Mouse (Mus musculus) midbrain, embryonic 16.5 days (tissue): Measurements from ENCODE around the gene Jund. TPM values are rescaled to one million over a fixed set of nuclear protein-coding genes. Genes with fewer than 3 reads are reported as not detected.

Source experiments
- ATAC-seq: fragments of 200-750 bp; cut with Nextera tagmentation; 2 replicates; pipeline ENCODE4 v1.8.0; 2017; ENCODE audit warnings: moderate TSS enrichment
- H3K27ac ChIP-seq: fragments of 300-500 bp; sonication (generic); 2 replicates; pipeline ENCODE4 v1.5.1; 2014; ENCODE audit warnings: mild to moderate bottlenecking, low read length, mixed read lengths
- H3K27me3 ChIP-seq: fragments of 300-500 bp; sonication (generic); 2 replicates; pipeline ENCODE4 v1.6.1; 2014; ENCODE audit warnings: low read depth, low read length, mixed read lengths; ENCODE audit not compliant: control insufficient read depth, insufficient read depth
- H3K36me3 ChIP-seq: fragments of 300-500 bp; sonication (generic); 2 replicates; pipeline ENCODE4 v1.6.1; 2014; ENCODE audit warnings: mild to moderate bottlenecking, low read length, moderate library complexity, mixed read lengths; ENCODE audit not compliant: control insufficient read depth, insufficient read depth
- H3K4me1 ChIP-seq: fragments of 300-500 bp; sonication (generic); 2 replicates; pipeline ENCODE4 v1.6.1; 2014; ENCODE audit warnings: mild to moderate bottlenecking, low read length, mixed read lengths; ENCODE audit not compliant: control insufficient read depth, insufficient read depth
- H3K4me2 ChIP-seq: fragments of 300-500 bp; sonication (generic); 2 replicates; pipeline ENCODE4 v1.6.1; 2014; ENCODE audit warnings: mild to moderate bottlenecking, low read length, mixed read lengths
- H3K4me3 ChIP-seq: fragments of 300-500 bp; sonication (generic); 2 replicates; pipeline ENCODE4 v1.5.1; 2014; ENCODE audit warnings: low read depth, mild to moderate bottlenecking, low read length, moderate library complexity, mixed read lengths
- H3K9ac ChIP-seq: fragments of 300-500 bp; sonication (generic); 2 replicates; pipeline ENCODE4 v1.6.1; 2014; ENCODE audit warnings: low read depth, low read length, mixed read lengths
- H3K9me3 ChIP-seq: fragments of 300-500 bp; sonication (generic); replicated peaks from 2 replicates; pipeline ENCODE4 v1.6.1; 2014; ENCODE audit warnings: mild to moderate bottlenecking, low read length, mixed read lengths; ENCODE audit not compliant: control insufficient read depth, poor library complexity, severe bottlenecking
- WGBS: fragments of 180-500 bp; shearing (Covaris S2); extraction: QIAGEN DNeasy Blood & Tissue Kit; methylation state at CpG from one replicate; pipeline ENCODE4 v1.1.7; 2014; 5-methylcytosine and 5-hydroxymethylcytosine counted together
- polyA plus RNA-seq: library from polyadenylated mRNA; unstranded; fragments of >200 nt; fragmentation: Nextera tagmentation; extraction: Ambion mirVana; gene quantifications from 2 replicates; pipeline ENCODE4 v1.2.1, GENCODE M21; 2015

Jund gene
- polyA plus RNA-seq, 1 experiment from 2014 or later: 67.9 TPM

GRCm38 (mm10) chr8:70710296-70710695, 11.5 kb downstream of the Jund start:
- Histone ChIP-seq H3K4me1 (no peaks in the 10 kb centered on the region), H3K4me3 (no peak overlapping the region), H3K9me3 (no peaks in the 10 kb centered on the region), H3K27me3 (no peaks in the 10 kb centered on the region), H3K27ac (no peak overlapping the region), H3K36me3 (no peaks in the 10 kb centered on the region), H3K9ac (no peak overlapping the region), H3K4me2 (no peak overlapping the region)
- ATAC-seq: no peak
- WGBS: 82% methylated on average over 1 of the region's 1 CpGs

GRCm38 (mm10) chr8:70711041-70711440, 12.3 kb downstream of the Jund start:
- no peak overlapping the region for H3K9ac ChIP-seq
- H3K27me3 ChIP-seq: no peaks in the 10 kb centered on the region
- no peak for ATAC-seq
- no peak overlapping the region for H3K4me2 ChIP-seq
- H3K4me3 ChIP-seq: no peak overlapping the region
- no peak overlapping the region for H3K27ac ChIP-seq
- H3K4me1 ChIP-seq: no peaks in the 10 kb centered on the region
- H3K36me3 ChIP-seq: no peaks in the 10 kb centered on the region
- WGBS: 87% methylated on average over 11 of the region's 11 CpGs
- H3K9me3 ChIP-seq: no peaks in the 10 kb centered on the region

GRCm38 (mm10) chr8:70713991-70714390, 15.2 kb downstream of the Jund start:
- no peaks in the 10 kb centered on the region for H3K4me1 ChIP-seq
- 82% methylated on average over 7 of the region's 7 CpGs for WGBS
- H3K9me3 ChIP-seq: no peaks in the 10 kb centered on the region
- H3K27me3 ChIP-seq: no peaks in the 10 kb centered on the region
- H3K9ac ChIP-seq: no peak overlapping the region
- H3K27ac ChIP-seq: no peak overlapping the region
- H3K4me3 ChIP-seq: no peak overlapping the region
- no peak for ATAC-seq
- H3K36me3 ChIP-seq: no peaks in the 10 kb centered on the region
- H3K4me2 ChIP-seq: no peak overlapping the region

- 75% methylated on average over 2 of the region's 2 CpGs for WGBS
- no peak overlapping the region for H3K4me3 ChIP-seq
- no peaks in the 10 kb centered on the region for H3K4me1 ChIP-seq
- no peak overlapping the region for H3K27ac ChIP-seq
- no peak overlapping the region for H3K4me2 ChIP-seq
- H3K27me3 ChIP-seq: no peaks in the 10 kb centered on the region
- H3K9me3 ChIP-seq: no peaks in the 10 kb centered on the region
- no peak overlapping the region for H3K9ac ChIP-seq
- ATAC-seq: no peak
- H3K36me3 ChIP-seq: no peaks in the 10 kb centered on the region
These were observed 16.3 kb downstream of the Jund start for GRCm38 (mm10) chr8:70715086-70715485.

- 88% methylated on average over 40 of the region's 40 CpGs for WGBS
- H3K27me3 ChIP-seq: no peaks in the 10 kb centered on the region
- no peaks in the 10 kb centered on the region for H3K36me3 ChIP-seq
- no peaks in the 10 kb centered on the region for H3K9me3 ChIP-seq
- no peak for ATAC-seq
- H3K27ac ChIP-seq: no peak overlapping the region
- H3K4me2 ChIP-seq: no peak overlapping the region
- no peak overlapping the region for H3K4me3 ChIP-seq
- H3K9ac ChIP-seq: no peak overlapping the region
- no peaks in the 10 kb centered on the region for H3K4me1 ChIP-seq
These were observed 18.0 kb downstream of the Jund start for GRCm38 (mm10) chr8:70716521-70717400.

GRCm38 (mm10) chr8:70718297-70718696, 19.5 kb downstream of the Jund start, which contains the start of gene Gm3336:
Gene Gm3336, plus strand, starts transcription at chr8:70718543.
- no peak within 1 kb of the TSS for H3K4me2 ChIP-seq
- no peak within 1 kb of the TSS for H3K27ac ChIP-seq
- no peaks in the 10 kb centered on the region for H3K36me3 ChIP-seq
- 0 out of 2 replicates have a peak, but pooled peaks have one; percentile 13 for ATAC-seq
- WGBS: 4% methylated on average over 19 of the region's 19 CpGs
- H3K4me1 ChIP-seq: no peaks in the 10 kb centered on the region
- no peak within 1 kb of the TSS for H3K4me3 ChIP-seq
- no peaks in the 10 kb centered on the region for H3K27me3 ChIP-seq
- H3K9ac ChIP-seq: no peak within 1 kb of the TSS
- no peaks in the 10 kb centered on the region for H3K9me3 ChIP-seq

- Histone ChIP-seq H3K36me3 (no peaks in the 10 kb centered on the region), H3K27me3 (no peaks in the 10 kb centered on the region), H3K4me1 (no peaks in the 10 kb centered on the region), H3K9ac (no peak overlapping the region), H3K9me3 (no peaks in the 10 kb centered on the region), H3K4me3 (no peak overlapping the region), H3K4me2 (no peak overlapping the region), H3K27ac (no peak overlapping the region)
- no peak for ATAC-seq
- WGBS: 69% methylated on average over 9 of the region's 9 CpGs
These were observed 21.1 kb downstream of the Jund start for GRCm38 (mm10) chr8:70719796-70720270.

- Histone ChIP-seq H3K4me1 (no peaks in the 10 kb centered on the region), H3K9me3 (no peaks in the 10 kb centered on the region), H3K36me3 (no peaks in the 10 kb centered on the region), H3K4me2 (no peak overlapping the region), H3K4me3 (no peak overlapping the region), H3K27me3 (no peaks in the 10 kb centered on the region), H3K27ac (no peak overlapping the region), H3K9ac (no peak overlapping the region)
- WGBS: 4% methylated on average over 3 of the region's 3 CpGs
- peak; percentile 69 for ATAC-seq
These were observed 22.0 kb downstream of the Jund start for GRCm38 (mm10) chr8:70720739-70721138.

- H3K9ac ChIP-seq: no peak overlapping the region
- H3K36me3 ChIP-seq: no peaks in the 10 kb centered on the region
- 85% methylated on average over 8 of the region's 8 CpGs for WGBS
- H3K4me1 ChIP-seq: no peaks in the 10 kb centered on the region
- ATAC-seq: no peak
- H3K9me3 ChIP-seq: no peaks in the 10 kb centered on the region
- peaks cover 5% of the 10 kb centered on the region; the same call in 1 of the 2 replicates for H3K27me3 ChIP-seq
- H3K27ac ChIP-seq: no peak overlapping the region
- H3K4me3 ChIP-seq: no peak overlapping the region
- no peak overlapping the region for H3K4me2 ChIP-seq
These were observed 22.9 kb downstream of the Jund start for GRCm38 (mm10) chr8:70721601-70722000.
